Mouse (Mus musculus) lung, adult 2 months (tissue): Measurements from ENCODE around the gene Gspt1.

Experiments
- CTCF ChIP-seq: fragments of 200-500 bp; IDR thresholded peaks from 2 replicates; pipeline ENCODE4 v1.5.1; 2011; ENCODE audit warnings: mild to moderate bottlenecking, low read length, control low read depth; ENCODE audit not compliant: insufficient read depth
- POLR2A ChIP-seq: fragments of 200-500 bp; IDR thresholded peaks from 2 replicates; pipeline ENCODE4 v1.6.1; 2011; ENCODE audit warnings: low read depth, mild to moderate bottlenecking, control low read depth, low read length, borderline replicate concordance; ENCODE audit errors: extremely low read depth

DNA sequence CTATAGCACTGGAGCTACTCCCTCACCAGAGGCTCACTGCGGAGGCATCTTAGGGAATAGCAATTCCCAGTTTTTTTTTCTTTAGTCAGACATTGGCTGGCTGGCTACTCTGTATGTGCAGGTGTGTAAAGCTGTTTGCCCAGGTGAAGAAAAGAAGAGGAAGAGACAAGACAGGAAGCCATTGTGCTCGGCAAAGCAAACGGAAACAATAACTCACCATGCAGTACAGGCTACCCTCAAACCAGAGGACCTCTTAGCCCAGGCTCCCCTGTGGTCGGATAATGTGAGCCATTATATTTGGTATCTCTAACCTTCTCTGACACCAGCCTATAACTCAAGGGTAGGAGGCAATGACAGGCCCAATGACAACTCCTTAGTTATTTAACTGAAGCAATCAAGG is 57.1 kb downstream of the Gspt1 start:
- TF ChIP-seq CTCF (no peak), POLR2A (no peak)
